Mouse (Mus musculus): ENCODE measurements around the gene Bpnt1. TPM values are rescaled to one million over a fixed set of nuclear protein-coding genes. Genes with fewer than 3 reads are reported as not detected.

The Bpnt1 gene
- total and polyA plus RNA-seq, 3 experiments, result 22.0 to 29.1 TPM; not detected in 1

- Histone ChIP-seq H3K9me3 (replicated peaks; ENCODE audit: insufficient read depth, low read length) (no peaks in the 10 kb centered on the region), H3K9ac (ENCODE audit: control insufficient read depth, low read depth, low read length, poor library complexity, severe bottlenecking) (no peak overlapping the region), H3K36me3 (ENCODE audit: control insufficient read depth in 1 of 2, insufficient read depth in 2 of 2, low read length in 2 of 2) (peaks cover 0 to 18% of the 10 kb centered on the region in 2 experiments; a peak in 2 of 4 replicates), H3K27ac (ENCODE audit: control insufficient read depth, low read depth, low read length) (no peak overlapping the region), H3K79me2 (ENCODE audit: control insufficient read depth, insufficient read depth, low read length, poor library complexity) (no peaks in the 10 kb centered on the region), H3K27me3 (ENCODE audit: control insufficient read depth in 1 of 2, insufficient read depth in 2 of 2, low read length in 2 of 2) (no peaks in the 10 kb centered on the region), H3K4me3 (ENCODE audit: control insufficient read depth in 1 of 2, insufficient read depth in 1 of 2, low read depth in 2 of 2, low read length in 2 of 2) (no peak overlapping the region), H3K4me1 (ENCODE audit: control insufficient read depth in 1 of 2, insufficient read depth in 2 of 2, low read length in 2 of 2) (no peaks in the 10 kb centered on the region)
- DNase-seq (ENCODE audit: low read depth, low spot score), result no peak
- TF ChIP-seq TCF12 (IDR thresholded peaks at IDR 0.05; ENCODE audit: low read depth, low read length) (no peak), USF1 (IDR thresholded peaks at IDR 0.05; ENCODE audit: low read depth, low read length) (no peak), KAT2A (conservative IDR thresholded peaks at IDR 0.05; ENCODE audit: low read depth, low read length) (no peak), RCOR1 (IDR thresholded peaks at IDR 0.05; ENCODE audit: low read depth, low read length) (no peak), ZMIZ1 (IDR thresholded peaks at IDR 0.05; ENCODE audit: low read depth, low read length) (no peak), CHD1 (IDR thresholded peaks at IDR 0.05; ENCODE audit: low read depth, low read length) (no peak), E2F4 (IDR thresholded peaks at IDR 0.05; ENCODE audit: borderline replicate concordance, low read depth, low read length) (no peak), ZC3H11A (IDR thresholded peaks at IDR 0.05; ENCODE audit: low read depth, low read length) (no peak), NELFE (IDR thresholded peaks at IDR 0.05; ENCODE audit: low read depth, low read length) (no peak), ZKSCAN1 (IDR thresholded peaks at IDR 0.05; ENCODE audit: low read depth, low read length) (no peak), SMC3 (IDR thresholded peaks at IDR 0.05; ENCODE audit: low read depth, low read length) (no peak), MYC (IDR thresholded peaks at IDR 0.05; ENCODE audit: low read depth, low read length) (no peak), MYB (IDR thresholded peaks at IDR 0.05; ENCODE audit: low read depth, low read length) (no peak), MXI1 (IDR thresholded peaks at IDR 0.05; ENCODE audit: low read depth, low read length) (no peak), HCFC1 (IDR thresholded peaks at IDR 0.05; ENCODE audit: low read depth, low read length) (no peak), JUND (IDR thresholded peaks at IDR 0.05; ENCODE audit: low read depth, low read length) (no peak), GABPA (IDR thresholded peaks at IDR 0.05; ENCODE audit: low read depth, low read length) (no peak)
These were observed 49.1 kb upstream of the Bpnt1 start for GRCm38 (mm10) chr1:185282846-185283245.

DNA sequence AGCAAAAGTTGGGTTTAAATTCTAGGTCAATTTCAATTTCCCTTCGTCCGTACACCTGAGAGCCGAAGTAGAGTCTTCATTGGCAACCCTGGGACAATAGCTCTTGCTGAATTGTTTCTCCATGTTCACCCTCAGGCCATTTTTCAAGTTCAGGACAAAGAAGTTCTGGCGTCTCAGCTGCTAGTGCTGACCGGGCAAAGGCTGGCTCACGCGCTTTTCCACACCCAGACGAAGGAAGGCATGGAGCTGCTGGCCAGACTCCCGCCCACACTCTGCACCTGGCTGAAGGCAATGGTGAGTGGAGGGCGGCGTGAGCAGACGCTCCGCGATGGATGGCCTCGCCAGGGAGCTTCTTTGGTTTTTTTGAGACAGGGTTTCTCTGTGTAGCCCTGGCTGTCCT, 48.7 kb upstream of the Bpnt1 start:
- Histone ChIP-seq H3K27ac (ENCODE audit: control insufficient read depth, low read depth, low read length) (no peak overlapping the region), H3K79me2 (ENCODE audit: control insufficient read depth, insufficient read depth, low read length, poor library complexity) (no peaks in the 10 kb centered on the region), H3K4me1 (ENCODE audit: control insufficient read depth in 1 of 2, insufficient read depth in 2 of 2, low read length in 2 of 2) (no peaks in the 10 kb centered on the region), H3K9me3 (replicated peaks; ENCODE audit: insufficient read depth, low read length) (no peaks in the 10 kb centered on the region), H3K36me3 (ENCODE audit: control insufficient read depth in 1 of 2, insufficient read depth in 2 of 2, low read length in 2 of 2) (peaks cover 0 to 18% of the 10 kb centered on the region in 2 experiments; a peak in 2 of 4 replicates), H3K9ac (ENCODE audit: control insufficient read depth, low read depth, low read length, poor library complexity, severe bottlenecking) (no peak overlapping the region), H3K4me3 (ENCODE audit: control insufficient read depth in 1 of 2, insufficient read depth in 1 of 2, low read depth in 2 of 2, low read length in 2 of 2) (no peak overlapping the region), H3K27me3 (ENCODE audit: control insufficient read depth in 1 of 2, insufficient read depth in 2 of 2, low read length in 2 of 2) (no peaks in the 10 kb centered on the region)
- no peak for DNase-seq (ENCODE audit: low read depth, low spot score)
- TF ChIP-seq BHLHE40 (IDR thresholded peaks at IDR 0.05; ENCODE audit: borderline replicate concordance, low read depth, low read length) (no peak), MAZ (IDR thresholded peaks at IDR 0.05; ENCODE audit: low read depth, low read length) (no peak), ETS1 (IDR thresholded peaks at IDR 0.05; ENCODE audit: low read depth, low read length) (no peak), CHD1 (IDR thresholded peaks at IDR 0.05; ENCODE audit: low read depth, low read length) (no peak)
